Mouse (Mus musculus) kidney, postnatal 4 days (tissue): Measurements from ENCODE around the gene Rpusd2.

ENCODE experiments used
- DNase-seq, 2 experiments: peaks; one replicate each; pipeline ENCODE4 v3.0.0; 2021; ENCODE audit warnings: mixed read lengths in 2 of 2

The Rpusd2 gene

DNA sequence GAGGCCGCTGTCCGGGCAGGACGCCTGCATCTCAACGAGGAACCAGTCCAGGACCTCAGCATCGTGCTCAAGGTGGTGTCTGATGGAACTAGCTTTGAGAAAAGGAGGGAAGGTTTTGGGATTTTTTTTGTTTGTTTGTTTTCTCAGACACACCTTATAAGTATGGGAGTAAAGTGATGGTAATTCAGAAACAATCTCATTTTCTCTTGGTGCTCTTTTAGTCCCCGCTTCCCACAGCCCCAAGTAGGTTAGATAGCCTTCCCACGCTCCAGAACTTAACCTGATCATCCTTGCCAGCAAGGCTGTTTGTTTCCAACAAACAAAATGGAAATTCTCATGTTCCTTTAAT lies 781 bp downstream of the Rpusd2 start:
- DNase-seq = no peak

DNA sequence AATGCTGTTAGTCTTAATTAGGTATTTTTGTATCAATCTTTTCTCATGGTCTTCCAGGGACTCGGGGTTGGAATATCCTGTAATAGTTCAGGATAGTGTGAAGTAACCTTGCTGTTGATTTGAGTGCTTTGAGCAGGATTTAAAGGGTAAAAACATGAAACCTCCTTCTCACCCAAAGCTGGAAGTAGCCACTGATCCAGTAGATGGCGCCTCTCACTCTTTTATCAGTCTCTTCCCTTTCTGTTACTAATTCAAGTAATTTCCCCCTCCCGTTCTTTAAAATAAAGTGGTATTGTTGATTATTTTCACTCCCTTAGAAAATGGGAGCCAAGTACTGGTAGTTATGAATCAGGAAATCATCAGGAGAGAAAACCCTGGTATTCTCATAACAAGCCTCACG lies 6.3 kb downstream of the Rpusd2 start:
- peak; percentile 42 to 52 for DNase-seq

DNA sequence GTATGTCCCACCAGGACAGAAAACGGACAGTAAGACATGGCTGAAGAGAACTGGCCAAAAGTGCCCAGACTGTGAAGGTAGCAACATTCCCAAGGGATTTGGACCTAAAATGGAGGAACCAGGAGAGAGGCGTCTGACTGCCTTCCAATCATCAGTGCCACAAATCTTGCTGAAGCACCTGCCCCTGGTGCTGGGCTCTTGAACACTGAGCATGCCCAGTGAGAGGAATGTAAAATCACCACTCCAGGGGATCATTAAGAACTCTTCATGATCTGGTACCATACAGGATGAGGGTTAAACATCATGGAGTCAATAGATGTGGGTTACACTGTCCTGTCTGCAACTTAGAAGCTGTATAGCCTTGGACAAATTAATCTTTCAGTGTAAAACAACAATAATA lies 10.6 kb downstream of the Rpusd2 start:
- no peak for DNase-seq

DNA sequence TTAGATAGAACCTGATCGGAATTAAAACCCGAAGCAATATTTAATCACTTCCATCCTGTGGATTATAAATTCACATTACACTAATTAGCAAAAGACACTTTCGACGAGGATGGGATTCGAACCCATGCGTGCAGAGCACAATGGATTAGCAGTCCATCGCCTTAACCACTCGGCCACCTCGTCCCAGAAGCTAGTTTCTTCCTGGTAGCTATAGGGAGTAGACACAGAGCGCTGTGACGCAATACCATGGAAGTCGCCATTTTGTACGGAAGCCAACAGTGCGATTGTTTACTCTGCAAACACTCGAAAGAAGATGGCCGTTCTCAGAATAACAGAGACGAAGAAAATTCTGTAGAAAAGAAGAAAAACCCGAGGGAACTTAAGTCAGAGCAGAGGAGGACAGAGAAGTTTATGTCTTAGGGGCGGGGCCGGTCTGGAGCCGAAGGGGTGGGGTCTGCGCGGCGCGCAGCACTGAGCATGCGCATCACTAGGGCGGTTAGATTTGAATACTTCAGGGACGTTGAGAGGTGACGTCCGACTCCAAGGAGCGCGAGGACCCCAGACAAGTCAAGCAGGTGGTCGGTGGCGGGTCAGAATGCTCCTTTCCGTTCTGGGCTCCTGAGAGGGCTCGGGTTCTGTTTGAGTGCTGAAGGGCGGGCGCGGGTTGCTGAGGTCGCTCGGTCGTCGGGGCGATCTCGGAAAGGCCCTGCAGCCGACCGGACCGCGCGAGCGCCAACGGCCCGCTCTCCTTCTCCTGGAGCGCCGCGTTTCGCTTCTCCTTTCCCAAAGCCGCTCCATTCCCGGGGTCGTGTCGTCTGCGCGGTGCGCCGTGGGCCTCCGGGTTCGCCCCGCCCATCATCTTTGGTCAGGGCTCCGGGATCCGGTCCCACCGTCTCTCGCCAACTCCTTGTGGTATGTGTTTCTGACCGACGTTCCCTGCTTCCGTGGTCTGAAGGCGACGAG lies 12.3 kb downstream of the Rpusd2 start, which contains the start of gene Knl1:
TSS of gene Knl1 (plus strand) at position 471 of the 963 bp plus-strand sequence.
- peak; percentile 96 for DNase-seq

GRCm38 (mm10) chr2:119047849-119048248 lies 13.3 kb downstream of the Rpusd2 start:
- DNase-seq = no peak

- no peak for DNase-seq
Observed at GRCm38 (mm10) chr2:119050132-119050650, 15.6 kb downstream of the Rpusd2 start.

DNA sequence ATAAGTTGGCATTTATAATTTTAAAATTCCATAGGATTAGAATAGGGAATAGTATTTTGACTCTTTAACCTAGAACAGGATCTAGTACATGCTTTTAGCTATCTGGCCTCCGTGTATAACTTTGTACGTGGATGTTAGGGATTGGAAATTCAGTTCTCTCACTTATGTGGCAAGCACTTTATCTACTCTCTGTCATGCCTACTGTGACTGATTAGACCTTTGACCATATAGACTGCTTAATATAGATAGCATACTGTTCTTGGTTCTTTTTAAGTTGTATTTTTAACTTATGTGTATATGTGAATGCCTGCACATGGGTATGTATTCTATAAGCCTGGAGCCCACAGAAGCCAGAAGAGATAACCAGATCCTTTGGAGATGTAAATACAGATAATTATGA lies 25.5 kb downstream of the Rpusd2 start:
- no peak for DNase-seq

DNA sequence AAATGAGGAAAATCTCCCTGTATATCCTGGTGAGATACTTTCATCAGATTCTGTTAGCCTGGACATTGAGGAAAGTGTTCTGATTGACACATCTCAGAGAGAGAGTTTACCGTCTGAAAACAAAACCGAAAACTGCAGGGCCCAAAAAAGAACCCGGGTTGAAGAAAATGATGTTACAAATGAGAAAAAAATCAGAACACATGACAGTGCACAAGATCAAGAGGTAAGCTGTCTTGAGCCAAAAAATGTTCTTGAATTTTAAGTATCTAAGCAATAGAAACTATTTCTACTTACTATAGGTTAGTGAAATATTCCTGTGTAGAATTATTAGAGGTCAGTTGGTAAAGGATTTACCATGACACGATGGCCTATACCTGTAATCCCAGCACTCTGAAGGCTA lies 37.8 kb downstream of the Rpusd2 start:
- no peak for DNase-seq

DNA sequence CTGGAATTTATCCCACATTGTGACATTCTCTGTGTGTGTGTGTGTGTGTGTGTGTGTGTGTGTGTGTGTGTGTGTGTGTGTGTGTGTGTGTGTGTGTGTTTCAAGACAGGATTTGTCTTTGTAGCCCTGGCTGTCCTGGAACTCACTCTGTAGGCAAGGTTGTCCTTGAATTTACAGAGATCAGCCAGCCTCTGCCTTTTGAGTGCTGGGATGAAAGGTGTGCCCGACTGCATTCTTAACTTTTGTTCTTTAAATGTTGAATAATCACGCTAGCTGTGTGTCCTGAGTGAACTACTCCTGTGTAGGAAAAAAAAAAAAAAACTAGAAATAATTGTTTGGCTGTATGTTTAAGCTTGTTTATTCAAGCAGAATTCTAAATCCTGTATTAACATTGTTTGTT lies 51.6 kb downstream of the Rpusd2 start:
- DNase-seq = no peak
